Mouse (Mus musculus): ENCODE measurements at regions not wholly inside any gene's neighbourhood (a gene's known extent, or its start where the extent isn't known, plus 50 kb on each side); places are given as distances from the start of the nearest gene placed in this dataset.

- peak; percentile 61; the same call in 1 of the 2 replicates for TF ChIP-seq EP300 (IDR thresholded peaks at IDR 0.05; ENCODE audit: low read depth)
- TF ChIP-seq CTCF (IDR thresholded peaks at IDR 0.05; ENCODE audit: low read depth): no peak
Measured at GRCm38 (mm10) chr7:73595140-73595825, 53.7 kb upstream of the Chd2 start.

Data from liver, postnatal 0 days (tissue).